Mouse (Mus musculus): Measurements from ENCODE around the gene Grasp.

Gene Grasp

GRCm38 (mm10) chr15:101228866-101229590 lies 5.0 kb downstream of the Grasp start:
- DNase-seq = no peak

- no peak for DNase-seq
These were observed 6.5 kb downstream of the Grasp start for GRCm38 (mm10) chr15:101230503-101230902.

GRCm38 (mm10) chr15:101230995-101231647 lies 7.1 kb downstream of the Grasp start:
- DNase-seq = peak in 1 of 2 experiments; percentile 51

GRCm38 (mm10) chr15:101231648-101232180 lies 7.7 kb downstream of the Grasp start:
- no peak for DNase-seq

GRCm38 (mm10) chr15:101232607-101233006 lies 8.6 kb downstream of the Grasp start:
- DNase-seq = no peak

GRCm38 (mm10) chr15:101233183-101233582 lies 9.2 kb downstream of the Grasp start:
- DNase-seq = no peak

GRCm38 (mm10) chr15:101233641-101234275 lies 9.8 kb downstream of the Grasp start:
- no peak for DNase-seq

GRCm38 (mm10) chr15:101234611-101235341 lies 10.8 kb downstream of the Grasp start:
- DNase-seq = no peak

GRCm38 (mm10) chr15:101235342-101235698 lies 11.3 kb downstream of the Grasp start:
- no peak for DNase-seq

GRCm38 (mm10) chr15:101235728-101236327 lies 11.8 kb downstream of the Grasp start:
- no peak for DNase-seq

GRCm38 (mm10) chr15:101236878-101237277 lies 12.9 kb downstream of the Grasp start:
- DNase-seq = peak; percentile 52 to 80

GRCm38 (mm10) chr15:101238885-101239511 lies 15.0 kb downstream of the Grasp start:
- DNase-seq = peak in 1 of 2 experiments; percentile 58

- DNase-seq = no peak
These were observed 15.8 kb downstream of the Grasp start for GRCm38 (mm10) chr15:101239821-101240220.

- DNase-seq = peak; percentile 73 to 90
These were observed 16.8 kb downstream of the Grasp start for GRCm38 (mm10) chr15:101240799-101241204.

- no peak for DNase-seq
These were observed 17.2 kb downstream of the Grasp start for GRCm38 (mm10) chr15:101241236-101241635.

- DNase-seq = no peak
These were observed 17.9 kb downstream of the Grasp start for GRCm38 (mm10) chr15:101241853-101242252.

- no peak for DNase-seq
These were observed 18.7 kb downstream of the Grasp start for GRCm38 (mm10) chr15:101242645-101243044.

GRCm38 (mm10) chr15:101244012-101244411 lies 20.0 kb downstream of the Grasp start:
- DNase-seq = no peak

- DNase-seq = peak; percentile 89 to 94
These were observed 22.5 kb downstream of the Grasp start for GRCm38 (mm10) chr15:101246231-101247154.

- no peak for DNase-seq
These were observed 23.1 kb downstream of the Grasp start for GRCm38 (mm10) chr15:101247155-101247498.

Data from spleen, adult 18-20 months (tissue).